In the genomic region with DNA sequence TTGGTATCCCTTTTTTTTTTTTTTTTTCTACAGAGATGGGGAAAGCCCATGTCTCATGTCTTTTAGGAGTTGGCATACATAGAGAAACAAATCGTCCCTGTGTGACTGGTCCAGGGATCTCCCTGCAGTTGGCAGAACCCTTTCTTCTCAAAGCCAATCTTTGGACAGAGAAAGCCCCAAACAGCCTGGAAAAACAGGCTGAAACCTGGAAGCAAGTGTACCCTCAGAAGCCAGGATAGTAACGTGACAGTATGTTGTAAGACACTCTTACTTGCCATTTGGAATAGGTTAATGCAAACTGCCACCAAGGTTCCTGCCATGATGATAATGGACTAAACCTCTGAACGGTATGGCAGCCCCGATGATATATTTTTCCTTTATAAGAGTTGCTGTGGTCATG, we compare ENCODE assay signal across 20 mouse cellular contexts. TPM values are rescaled to one million over a fixed set of nuclear protein-coding genes. Genes with fewer than 3 reads are reported as not detected.
A peak's percentile ranks its signal among the peaks of the same experiment; 100 is the strongest.
DNase-seq lines count a peak whose midpoint lies in the region; ATAC-seq and TF ChIP-seq lines count a peak whose summit lies in the region.
"Had no signal": no experiment of that assay in that cellular context is flagged by ENCODE, and none has a peak within 500 bp of the region (broad histone marks: within the 10 kb centered on the region; RNA-seq: fewer than 3 reads in every experiment).

No protein-coding gene starts in this region.

- no peaks in the 10 kb centered on the region for H3K9me3 ChIP-seq in ES-Bruce4 (replicated peaks; ENCODE audit: control insufficient read depth, insufficient read depth, low read length, poor library complexity, severe bottlenecking)
- H3K9me3 ChIP-seq: embryonic facial prominence, embryonic 10.5 days; embryonic facial prominence, embryonic 12.5 days; forebrain, embryonic 13.5 days; forebrain, embryonic 15.5 days had no signal

- H3K27ac ChIP-seq in testis, adult 2 months (ENCODE audit: control insufficient read depth, insufficient read depth, low read depth, low read length), result no peak overlapping the region
- peak overlapping the region; percentile 53; the same call in 1 of the 2 replicates for H3K27ac ChIP-seq in ES-Bruce4 (ENCODE audit: insufficient read depth, low read length)
- H3K27ac ChIP-seq: forebrain, embryonic 13.5 days; forebrain, embryonic 15.5 days had no signal

- peak overlapping the region; percentile 55; the same call in 1 of the 2 replicates for H3K4me3 ChIP-seq in testis, adult 2 months (ENCODE audit: control insufficient read depth, low read depth, low read length)
- H3K4me3 ChIP-seq in ES-Bruce4 (ENCODE audit: low read depth, low read length), result no peak overlapping the region

- TF ChIP-seq POLR2A in testis, adult 2 months (IDR thresholded peaks at IDR 0.05; ENCODE audit: control insufficient read depth, low read depth, low read length), result no peak
- no peak for TF ChIP-seq POLR2A in ES-Bruce4 (IDR thresholded peaks at IDR 0.05; ENCODE audit: insufficient read depth, low read length)

- H3K4me1 ChIP-seq in testis, adult 2 months (ENCODE audit: control insufficient read depth, insufficient read depth, low read length), result peaks cover 6% of the 10 kb centered on the region
- H3K4me1 ChIP-seq in ES-Bruce4 (ENCODE audit: control insufficient read depth, insufficient read depth, low read length), result peaks cover 2% of the 10 kb centered on the region

- H3K36me3 ChIP-seq in testis, adult 2 months (ENCODE audit: control insufficient read depth, insufficient read depth, low read length), result no peaks in the 10 kb centered on the region
- no peaks in the 10 kb centered on the region; the same call in 1 of the 2 replicates for H3K36me3 ChIP-seq in ES-Bruce4 (ENCODE audit: control insufficient read depth, insufficient read depth, low read length, poor library complexity, severe bottlenecking)
- H3K36me3 ChIP-seq: forebrain, embryonic 15.5 days had no signal

- peaks cover 2% of the 10 kb centered on the region for H3K27me3 ChIP-seq in testis, adult 2 months (ENCODE audit: control insufficient read depth, insufficient read depth, low read length)
- H3K27me3 ChIP-seq in ES-Bruce4 (ENCODE audit: control insufficient read depth, insufficient read depth, low read length, poor library complexity, severe bottlenecking), result no peaks in the 10 kb centered on the region
- H3K27me3 ChIP-seq: embryonic facial prominence, embryonic 12.5 days; forebrain, embryonic 15.5 days had no signal

- H3K9ac ChIP-seq in ES-Bruce4 (ENCODE audit: low read depth, poor library complexity, severe bottlenecking), result no peak overlapping the region
- H3K9ac ChIP-seq: embryonic facial prominence, embryonic 12.5 days; forebrain, embryonic 13.5 days had no signal

- no peak for ATAC-seq in erythroid progenitor cell, adult 5-6 weeks (replicated peaks; ENCODE audit: low FRiP score, poor library complexity, severe bottlenecking)
- ATAC-seq: forebrain, embryonic 13.5 days; forebrain, embryonic 15.5 days; forebrain, postnatal 0 days had no signal

- no peak for TF ChIP-seq CTCF in testis, adult 2 months (IDR thresholded peaks at IDR 0.05; ENCODE audit: control insufficient read depth, insufficient read depth, insufficient replicate concordance, low read depth, low read length)
- no peak for TF ChIP-seq CTCF in ES-Bruce4 (IDR thresholded peaks at IDR 0.05; ENCODE audit: low read depth, low read length)

- no peak for DNase-seq in testis, postnatal 14 days (ENCODE audit: low spot score)
- peak; percentile 92 for DNase-seq in gonadal fat pad, adult 2 months (ENCODE audit: low read depth)
- DNase-seq in adrenal gland, postnatal 14 days, result no peak
- DNase-seq: adrenal gland, adult 2 months; adrenal gland, postnatal 10 days; adrenal gland, postnatal 36 days; cerebellum, adult 11-12 months; cerebellum, adult 2 months; cerebellum, adult 9-10 months; cerebellum, postnatal 25 days; forebrain, postnatal 0 days had no signal

- no peak for TF ChIP-seq EP300 in ES-Bruce4 (IDR thresholded peaks at IDR 0.05; ENCODE audit: insufficient read depth, low read depth, low read length)

RNA-seq across cellular contexts. Expression of a gene that starts 1.2 kb away (rescaled TPM):
- polyA plus RNA-seq in testis, adult 2 months (2012; rRNA removed), result 66.1 and 68.5 TPM in 2 replicates
- polyA plus RNA-seq in ES-Bruce4 (2011; ENCODE audit: insufficient read depth, insufficient read length, low read depth, missing spikeins), result 40.5 and 40.6 TPM in 2 replicates
- polyA plus RNA-seq in gonadal fat pad, adult 2 months (2012; rRNA removed), result 17.5 and 19.5 TPM in 2 replicates
- not detected in 2 replicates for total RNA-seq in erythroid progenitor cell, adult 5-6 weeks (2015; ENCODE audit: low replicate concordance)
- 2.4 TPM in 1 of 2 replicates, not detected in the other for total RNA-seq in erythroid progenitor cell, adult 5-6 weeks (2017; ENCODE audit: low replicate concordance)
- total RNA-seq in adrenal gland, postnatal 14 days (2021), result 2.4 and 2.8 TPM in 2 replicates

RNA-seq across cellular contexts. Expression of a gene that starts 5.2 kb away (rescaled TPM):
- 9.8 and 13.1 TPM in 2 replicates for polyA plus RNA-seq in testis, adult 2 months (2012; rRNA removed)
- polyA plus RNA-seq in ES-Bruce4 (2011; ENCODE audit: insufficient read depth, insufficient read length, low read depth, missing spikeins), result 0.46 and 0.85 TPM in 2 replicates
- 14.2 and 18.2 TPM in 2 replicates for polyA plus RNA-seq in gonadal fat pad, adult 2 months (2012; rRNA removed)
- total RNA-seq in erythroid progenitor cell, adult 5-6 weeks (2015; ENCODE audit: low replicate concordance), result 1.1 TPM in 1 of 2 replicates, not detected in the other
- total RNA-seq in erythroid progenitor cell, adult 5-6 weeks (2017; ENCODE audit: low replicate concordance), result 0.90 and 2.7 TPM in 2 replicates
- total RNA-seq in adrenal gland, postnatal 14 days (2021), result 1.2 and 1.6 TPM in 2 replicates
- total RNA-seq: MEL had no signal
- polyA plus RNA-seq: embryonic facial prominence, embryonic 10.5 days; forebrain, embryonic 15.5 days had no signal

RNA-seq across cellular contexts. Expression of a gene that starts 19.5 kb away (rescaled TPM):
- 7.6 and 16.5 TPM in 2 replicates for polyA plus RNA-seq in testis, adult 2 months (2012; rRNA removed)
- polyA plus RNA-seq in ES-Bruce4 (2011; ENCODE audit: insufficient read depth, insufficient read length, low read depth, missing spikeins), result 269 and 312 TPM in 2 replicates
- polyA plus RNA-seq in gonadal fat pad, adult 2 months (2012; rRNA removed), result 240 and 287 TPM in 2 replicates
- 95.6 and 112 TPM in 2 replicates for total RNA-seq in erythroid progenitor cell, adult 5-6 weeks (2015; ENCODE audit: low replicate concordance)
- 21.1 and 56.0 TPM in 2 replicates for total RNA-seq in erythroid progenitor cell, adult 5-6 weeks (2017; ENCODE audit: low replicate concordance)
- 105 and 120 TPM in 2 replicates for total RNA-seq in adrenal gland, postnatal 14 days (2021)

RNA-seq across cellular contexts. Expression of a gene that starts 40.2 kb away (rescaled TPM):
- polyA plus RNA-seq in testis, adult 2 months (2012; rRNA removed), result 302 and 305 TPM in 2 replicates
- polyA plus RNA-seq in ES-Bruce4 (2011; ENCODE audit: insufficient read depth, insufficient read length, low read depth, missing spikeins), result 2.1 and 2.3 TPM in 2 replicates
- polyA plus RNA-seq in gonadal fat pad, adult 2 months (2012; rRNA removed), result 2.6 and 5.3 TPM in 2 replicates
- not detected in 2 replicates for total RNA-seq in erythroid progenitor cell, adult 5-6 weeks (2015; ENCODE audit: low replicate concordance)
- not detected in 2 replicates for total RNA-seq in erythroid progenitor cell, adult 5-6 weeks (2017; ENCODE audit: low replicate concordance)
- 0.22 and 1.0 TPM in 2 replicates for total RNA-seq in adrenal gland, postnatal 14 days (2021)
- total RNA-seq: MEL had no signal
- polyA plus RNA-seq: C2C12 had no signal

Comparison
In these comparisons a context has a peak if more than half of its experiments do, and no peak if none do; other contexts are left out.
1. RNA of a gene that starts 19.5 kb away (polyA plus RNA-seq): 269 to 312 TPM in ES-Bruce4 and 240 to 287 TPM in gonadal fat pad, adult 2 months; 7.6 to 16.5 TPM in testis, adult 2 months; every median in the first group is over 10 times any median in the second.